Mouse (Mus musculus) CH12F3 (cell line): ENCODE measurements around the gene Hoxc6.

ENCODE experiments used
- in situ Hi-C: fragments of 300-500 bp; cut with MboI; formaldehyde crosslinking; loops from 2 replicates; pipeline ENCODE4 v1.14.3; 2020; ENCODE audit warnings: low sequenced_read_pairs

Gene Hoxc6

DNA sequence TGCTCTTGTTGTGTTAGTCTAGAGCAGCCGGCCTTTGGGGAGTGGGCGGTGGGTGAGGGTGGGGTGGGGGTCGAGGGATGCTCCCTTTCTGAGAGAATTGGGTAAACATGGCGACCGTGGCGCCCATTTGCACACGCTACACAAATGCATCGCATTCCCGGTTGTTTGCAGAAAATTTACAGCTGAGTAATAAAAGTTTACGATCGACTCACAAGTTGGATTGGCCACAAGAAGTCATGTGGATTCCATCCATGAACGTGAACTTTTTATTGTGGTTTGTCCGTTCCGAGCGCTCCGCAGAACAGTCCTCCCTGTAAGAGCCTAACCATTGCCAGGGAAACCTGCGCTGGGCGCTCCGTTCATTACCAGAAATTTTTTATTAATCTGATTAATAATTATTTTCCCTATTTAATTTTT, at the start of gene Hoxc6:
Gene Hoxc6, plus strand, starts transcription at position 319 of the 417 bp plus-strand sequence.
- in situ Hi-C loops, result loop anchor here (25.0 kb wide), 1 partner anchor 314 kb away; the partner anchor contains the start of gene Gpr84

DNA sequence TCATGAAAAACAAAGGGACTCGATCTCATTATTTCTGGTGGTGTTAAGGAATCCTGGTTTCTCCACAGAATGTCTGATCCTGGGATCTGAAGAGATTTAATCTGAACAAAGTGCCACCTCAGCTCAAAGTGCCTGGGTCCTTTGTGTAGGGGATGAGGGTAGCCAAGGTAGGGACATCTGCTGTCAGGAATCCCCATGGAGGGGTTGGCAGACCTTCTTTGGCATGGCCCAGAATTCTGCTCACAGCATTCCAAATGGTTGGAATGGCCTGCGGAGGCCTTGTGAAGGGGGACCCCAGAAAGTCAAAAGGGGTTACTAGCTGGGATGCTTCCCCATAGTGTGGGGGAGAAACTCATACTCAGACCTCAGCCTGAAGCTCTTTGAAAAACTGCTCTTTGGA, 49.2 kb upstream of the Hoxc6 start:
- in situ Hi-C loops, result no loop called here

DNA sequence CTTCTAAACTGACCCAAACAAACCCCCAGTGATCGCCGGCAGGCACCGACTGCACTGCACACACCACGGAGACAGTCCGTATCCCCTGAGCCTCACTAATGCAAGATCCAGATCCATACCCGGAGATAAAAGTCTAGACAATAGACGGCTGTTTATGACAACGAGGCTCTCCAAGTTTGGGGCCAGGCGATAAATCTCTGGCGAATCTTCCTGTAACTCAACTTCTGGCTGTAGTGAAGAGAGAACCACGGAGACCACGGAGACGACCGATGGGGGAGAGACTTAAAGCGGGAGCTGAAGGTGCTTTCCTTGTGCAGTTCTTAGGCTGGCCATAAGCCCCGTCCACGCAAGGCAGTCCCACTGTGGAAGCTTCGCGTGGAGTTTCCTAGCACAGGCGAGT, 48.4 kb upstream of the Hoxc6 start:
- in situ Hi-C loops, result no loop called here

DNA sequence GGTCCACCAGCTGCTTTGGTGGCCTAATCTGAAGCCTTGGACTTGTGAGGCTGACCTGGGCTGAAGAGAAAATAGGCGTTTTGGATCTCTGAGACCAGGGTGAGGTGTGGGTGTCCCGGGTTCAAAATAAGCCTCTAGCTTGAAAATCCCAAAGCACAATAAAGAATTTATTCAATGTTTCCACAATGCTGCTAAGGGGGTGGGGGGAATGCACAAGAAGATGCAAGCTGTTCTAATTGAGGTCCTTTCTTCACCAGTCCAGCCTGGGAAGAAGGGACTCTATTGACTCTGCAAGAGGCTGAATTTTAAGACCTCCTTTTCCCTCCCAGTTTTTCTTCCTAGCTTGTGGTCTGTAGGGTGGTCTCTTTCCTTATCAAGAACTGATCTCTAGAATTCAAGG, 47.2 kb upstream of the Hoxc6 start:
- in situ Hi-C loops, result no loop called here

DNA sequence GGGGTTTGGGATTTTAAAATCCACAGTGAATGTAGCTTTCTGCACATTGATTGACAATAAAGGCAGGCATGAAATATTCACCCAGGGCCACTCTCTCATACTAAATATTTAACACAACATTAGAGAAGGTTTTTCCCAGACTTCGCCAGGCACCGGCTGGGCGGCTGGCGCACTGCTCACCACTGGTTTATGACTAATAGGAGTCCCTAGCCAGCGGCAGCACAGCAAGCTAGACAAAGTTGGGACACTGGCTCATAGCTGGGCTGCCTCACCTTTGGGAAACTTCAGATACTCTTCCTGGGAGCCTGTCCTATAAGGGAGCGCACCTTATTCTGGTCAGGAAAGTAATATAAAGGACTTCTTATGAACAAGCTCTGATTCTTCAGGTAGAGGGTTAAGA, 44.5 kb upstream of the Hoxc6 start:
- in situ Hi-C loops, result no loop called here

DNA sequence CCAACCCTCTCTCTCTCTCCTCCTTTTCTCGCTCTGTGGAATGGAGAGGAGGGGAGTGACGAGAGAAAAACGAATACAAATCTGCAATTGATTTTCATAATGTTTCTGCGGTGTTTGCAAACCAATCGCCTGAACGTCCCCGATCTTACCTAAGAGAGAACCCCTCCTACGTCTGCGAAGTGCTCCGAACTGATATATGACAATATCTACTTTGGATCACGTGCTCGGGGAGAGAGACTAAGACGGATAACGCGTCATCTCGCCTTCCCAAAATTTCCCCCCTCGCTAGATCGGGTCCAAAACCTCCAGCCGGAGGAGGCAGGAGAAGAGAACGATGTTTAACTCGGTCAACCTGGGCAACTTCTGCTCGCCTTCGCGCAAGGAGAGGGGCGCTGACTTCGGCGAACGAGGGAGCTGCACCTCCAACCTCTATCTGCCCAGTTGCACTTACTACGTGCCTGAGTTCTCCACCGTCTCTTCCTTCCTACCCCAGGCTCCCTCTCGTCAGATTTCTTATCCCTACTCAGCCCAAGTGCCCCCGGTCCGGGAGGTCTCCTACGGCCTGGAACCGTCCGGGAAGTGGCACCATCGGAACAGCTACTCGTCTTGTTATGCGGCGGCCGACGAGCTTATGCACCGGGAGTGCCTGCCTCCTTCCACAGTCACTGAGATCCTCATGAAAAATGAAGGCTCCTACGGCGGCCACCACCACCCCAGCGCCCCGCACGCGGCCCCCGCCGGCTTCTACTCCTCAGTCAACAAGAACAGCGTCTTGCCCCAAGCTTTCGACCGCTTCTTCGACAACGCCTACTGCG, 43.7 kb upstream of the Hoxc6 start, which contains the start of gene Hoxc11:
Gene Hoxc11, plus strand, starts transcription at position 236 of the 815 bp plus-strand sequence.
- in situ Hi-C loops, result no loop called here

DNA sequence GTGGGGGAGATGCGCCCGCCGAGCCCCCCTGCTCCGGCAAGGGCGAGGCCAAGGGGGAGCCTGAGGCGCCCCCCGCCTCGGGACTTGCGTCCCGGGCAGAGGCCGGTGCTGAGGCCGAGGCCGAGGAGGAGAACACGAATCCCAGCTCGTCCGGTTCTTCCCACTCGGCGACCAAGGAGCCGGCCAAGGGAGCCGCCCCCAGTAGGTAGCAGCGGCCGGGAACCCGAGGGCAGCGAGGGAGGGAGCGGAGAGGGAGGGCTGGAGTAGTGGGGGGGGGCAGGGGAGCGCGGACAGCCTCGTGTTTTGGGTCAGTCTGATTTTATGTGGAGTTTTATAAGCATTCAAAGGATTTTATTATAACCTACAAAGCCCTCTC, 43.1 kb upstream of the Hoxc6 start:
- in situ Hi-C loops, result no loop called here

DNA sequence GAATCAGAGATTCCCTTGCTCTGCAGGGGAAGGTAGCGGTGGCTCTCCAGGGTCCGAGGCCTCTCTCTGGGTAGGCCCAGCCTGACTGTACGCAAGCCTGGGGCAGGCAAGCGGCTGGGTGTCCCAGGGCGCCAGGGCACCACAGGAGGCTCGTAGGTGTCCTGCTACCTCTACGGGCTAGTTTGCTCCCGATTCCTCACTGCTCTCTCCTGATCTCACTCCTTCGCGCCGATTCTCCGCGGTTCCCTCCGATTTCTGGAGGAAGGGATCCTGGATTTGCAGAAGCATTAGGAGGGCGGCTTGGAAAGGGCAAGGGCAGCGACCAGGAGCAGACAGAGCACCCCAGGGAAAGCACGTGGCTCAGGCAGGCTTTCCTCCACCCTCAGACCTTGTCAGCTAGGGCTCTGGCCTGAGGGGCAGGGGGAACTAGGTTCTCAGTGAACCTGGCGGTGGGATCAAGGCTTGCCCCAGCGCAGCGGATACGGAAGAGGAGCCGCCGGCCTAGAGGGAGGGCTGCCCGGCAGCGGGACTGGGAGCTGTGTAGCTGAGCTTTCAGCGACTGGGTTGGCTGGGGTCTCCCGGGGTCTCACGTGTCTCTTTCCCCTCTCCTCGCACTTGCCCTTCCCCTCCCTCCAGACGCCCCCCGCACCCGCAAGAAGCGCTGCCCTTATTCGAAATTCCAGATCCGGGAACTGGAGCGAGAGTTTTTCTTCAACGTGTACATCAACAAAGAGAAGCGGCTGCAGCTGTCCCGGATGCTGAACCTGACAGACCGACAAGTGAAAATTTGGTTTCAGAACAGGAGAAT, 42.0 kb upstream of the Hoxc6 start:
- in situ Hi-C loops, result no loop called here

DNA sequence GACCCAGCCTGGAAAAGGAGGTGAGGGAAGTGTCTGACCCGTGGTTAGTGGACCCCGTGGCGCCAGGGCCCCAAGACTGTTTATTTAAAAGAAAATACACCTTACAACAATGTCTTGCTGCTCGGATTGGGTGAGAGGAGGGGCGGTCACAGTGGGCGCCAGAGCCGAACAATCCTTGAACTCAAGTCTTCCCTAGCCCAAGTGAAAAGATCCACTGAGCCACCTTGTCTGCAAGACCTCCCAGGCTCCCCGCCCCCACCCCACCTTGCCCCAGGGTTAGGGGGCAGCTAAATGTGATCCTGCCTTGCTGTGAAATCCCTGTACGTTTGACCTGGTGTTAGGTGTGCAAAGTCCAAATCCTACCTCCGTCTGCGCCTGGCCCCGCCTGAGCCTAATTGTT, 41.2 kb upstream of the Hoxc6 start:
- in situ Hi-C loops, result no loop called here

DNA sequence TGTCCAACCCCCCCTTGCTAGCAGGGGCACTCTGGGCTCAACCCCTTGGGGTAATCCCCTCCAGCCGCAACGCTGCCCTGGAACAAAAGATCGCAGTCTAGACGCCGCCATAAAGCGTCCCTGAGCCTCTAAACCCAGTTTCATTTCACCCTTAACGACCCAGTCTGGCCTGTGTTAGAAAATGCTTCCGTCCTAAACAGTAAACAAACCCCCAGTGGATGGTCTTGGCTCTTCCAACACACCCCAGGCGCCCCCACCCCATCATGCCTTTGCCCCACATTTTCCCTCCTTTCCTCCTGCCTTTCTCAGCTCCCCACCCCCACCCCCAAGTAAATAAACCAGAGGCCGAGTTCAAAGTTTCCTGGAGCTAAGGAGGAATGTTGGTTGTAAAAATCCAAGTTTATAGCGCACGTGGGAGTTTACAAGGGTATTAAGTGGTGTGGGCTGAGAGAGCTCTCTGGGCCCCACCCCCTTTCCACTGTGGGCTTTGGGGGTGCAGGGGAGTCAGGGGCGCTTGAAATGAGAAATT, 38.3 kb upstream of the Hoxc6 start:
- in situ Hi-C loops, result no loop called here

DNA sequence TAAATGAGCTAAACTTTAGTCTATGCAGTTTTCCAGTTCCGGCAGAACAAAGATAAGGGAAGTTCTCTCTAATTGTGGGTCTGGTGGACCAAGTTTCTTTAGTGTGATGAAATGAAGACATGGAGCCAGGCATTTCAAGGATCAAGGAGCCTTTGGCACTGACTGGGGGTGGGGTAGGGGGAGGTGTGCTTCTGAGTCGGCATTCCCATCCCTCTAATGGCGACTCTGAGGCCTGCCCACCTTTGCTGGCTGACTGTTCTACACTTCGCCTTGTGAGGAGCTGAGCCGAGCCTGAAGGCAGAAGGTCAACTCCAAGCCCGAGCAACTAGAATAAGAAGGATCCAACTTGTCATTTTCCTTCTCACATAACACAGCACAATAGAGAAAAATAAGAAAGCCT, 36.3 kb upstream of the Hoxc6 start:
- in situ Hi-C loops, result no loop called here

DNA sequence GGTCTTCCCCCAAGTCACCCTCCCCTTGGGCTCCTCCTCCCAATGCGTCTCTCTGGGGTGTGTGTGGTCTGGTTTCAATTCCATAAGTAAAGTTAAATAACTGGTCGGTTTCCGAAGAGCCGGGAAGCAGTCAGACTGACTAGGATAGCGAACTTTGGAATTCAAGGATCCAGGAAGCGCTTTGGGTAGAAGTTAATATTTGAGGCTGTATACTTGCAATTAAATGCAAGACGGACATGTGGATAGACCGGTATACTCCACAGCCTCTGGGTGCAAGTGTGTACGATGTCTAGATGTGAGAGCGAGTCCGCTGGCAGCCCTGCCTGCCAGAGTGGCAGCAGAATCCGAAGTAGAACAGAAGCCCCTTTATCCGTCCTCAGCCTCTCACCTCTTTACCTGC, 35.6 kb upstream of the Hoxc6 start:
- in situ Hi-C loops, result no loop called here

DNA sequence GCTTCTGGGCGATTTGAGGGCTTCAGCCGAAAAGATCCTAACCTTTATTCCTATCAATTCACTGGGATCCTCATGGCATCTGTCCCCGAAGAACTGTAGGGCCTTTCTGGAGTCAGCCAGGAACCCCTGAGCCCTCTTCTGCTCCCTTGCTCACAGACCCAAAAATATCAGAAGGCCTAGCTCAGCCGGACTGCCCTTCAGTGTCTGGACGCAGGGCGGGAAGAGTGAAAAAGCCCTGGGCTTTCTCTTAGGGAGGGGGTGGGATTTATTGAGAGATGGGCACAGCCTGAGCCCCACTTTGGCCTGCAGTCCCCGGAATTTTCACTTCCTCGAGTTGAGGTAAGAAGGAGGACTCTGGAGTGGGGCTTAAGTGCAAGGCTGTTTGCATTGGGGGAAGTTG, 34.8 kb upstream of the Hoxc6 start:
- in situ Hi-C loops, result no loop called here

DNA sequence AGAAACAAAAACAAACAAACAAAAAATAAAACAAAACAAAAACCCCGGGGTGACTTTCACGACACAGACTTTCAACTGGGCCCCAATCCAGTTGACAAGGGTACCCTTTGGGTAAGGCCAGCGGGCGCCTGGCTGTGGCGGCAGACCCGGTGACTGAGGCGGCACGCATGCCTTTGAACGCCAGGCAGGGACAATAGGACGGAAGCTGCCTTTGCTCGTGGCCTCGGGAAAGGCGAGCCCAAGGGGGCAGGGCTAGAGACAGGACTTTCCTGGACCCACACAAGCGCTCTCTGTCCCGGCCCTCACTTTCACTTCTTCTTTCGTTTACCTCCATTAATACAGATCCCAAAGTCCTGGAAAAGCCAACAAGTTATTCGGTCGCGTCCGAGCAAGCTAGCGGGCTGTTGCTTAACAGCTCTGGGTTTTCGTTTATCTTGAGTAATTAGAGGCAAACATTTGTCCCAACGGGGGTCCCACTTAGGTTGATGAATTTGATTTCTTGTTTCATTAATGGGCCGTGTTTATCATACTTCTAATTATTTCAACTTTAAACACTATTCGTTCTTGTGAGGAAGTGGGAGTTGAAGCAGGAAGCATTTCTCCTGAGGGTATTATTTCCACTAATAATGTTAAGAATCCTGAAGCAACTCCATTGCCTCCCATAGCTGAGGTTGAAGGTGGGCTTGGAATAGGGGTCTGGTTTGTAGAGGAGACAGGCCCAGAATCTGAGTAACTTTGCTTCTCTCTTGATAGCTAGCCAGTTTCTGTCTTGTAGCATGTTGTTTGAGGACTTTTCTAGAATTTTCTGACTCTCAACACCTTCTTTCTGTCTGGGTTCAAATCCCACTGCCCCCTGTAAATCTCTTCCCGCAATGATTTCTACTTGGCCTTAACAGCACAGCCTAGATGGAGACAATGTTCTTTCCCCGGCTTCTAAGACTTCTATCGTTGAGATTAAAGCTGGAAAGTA, 34.1 kb upstream of the Hoxc6 start:
- in situ Hi-C loops, result no loop called here

DNA sequence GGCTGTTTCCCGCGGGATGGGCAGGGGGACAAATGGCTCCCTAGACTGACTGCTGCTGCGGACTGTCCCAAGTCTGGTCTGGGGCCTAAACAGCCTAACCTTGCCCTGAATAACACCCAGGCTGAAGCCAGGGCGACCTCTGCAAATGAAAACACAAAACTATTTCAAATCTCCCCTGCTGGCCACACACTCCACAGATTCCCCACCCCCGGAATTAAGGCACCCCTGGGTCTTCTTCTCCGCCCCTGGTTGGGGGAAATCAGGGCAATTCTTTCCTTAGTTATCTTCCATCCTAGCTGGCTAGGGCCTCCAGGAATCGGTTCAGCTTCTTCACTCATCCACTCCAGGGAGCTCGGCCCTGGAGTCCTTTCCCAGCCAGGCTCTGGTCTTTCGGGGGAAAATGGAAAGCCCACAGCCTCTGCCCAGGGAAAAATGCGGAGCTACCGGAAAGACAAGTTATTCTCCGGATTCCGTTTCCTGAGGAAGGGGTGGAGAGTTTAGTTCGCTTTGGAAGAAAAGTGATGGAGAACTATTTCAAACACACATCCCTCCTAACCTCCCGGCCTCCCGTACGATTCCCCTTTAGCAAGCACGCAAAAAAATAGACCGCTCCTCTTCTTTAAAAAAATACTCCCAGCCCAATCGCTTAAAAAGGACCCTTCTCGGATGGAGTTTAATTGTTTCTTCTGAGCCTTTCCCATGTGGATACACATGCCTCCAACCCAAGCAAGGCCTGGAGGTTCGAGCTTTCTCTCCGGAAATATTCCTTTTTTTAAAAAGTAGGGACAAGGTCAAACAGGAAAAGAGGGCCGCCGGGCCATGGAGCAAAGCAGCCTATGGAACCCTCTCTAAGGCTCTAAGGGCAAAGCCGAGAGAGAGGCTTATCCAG, 32.8 kb upstream of the Hoxc6 start:
- in situ Hi-C loops, result no loop called here

DNA sequence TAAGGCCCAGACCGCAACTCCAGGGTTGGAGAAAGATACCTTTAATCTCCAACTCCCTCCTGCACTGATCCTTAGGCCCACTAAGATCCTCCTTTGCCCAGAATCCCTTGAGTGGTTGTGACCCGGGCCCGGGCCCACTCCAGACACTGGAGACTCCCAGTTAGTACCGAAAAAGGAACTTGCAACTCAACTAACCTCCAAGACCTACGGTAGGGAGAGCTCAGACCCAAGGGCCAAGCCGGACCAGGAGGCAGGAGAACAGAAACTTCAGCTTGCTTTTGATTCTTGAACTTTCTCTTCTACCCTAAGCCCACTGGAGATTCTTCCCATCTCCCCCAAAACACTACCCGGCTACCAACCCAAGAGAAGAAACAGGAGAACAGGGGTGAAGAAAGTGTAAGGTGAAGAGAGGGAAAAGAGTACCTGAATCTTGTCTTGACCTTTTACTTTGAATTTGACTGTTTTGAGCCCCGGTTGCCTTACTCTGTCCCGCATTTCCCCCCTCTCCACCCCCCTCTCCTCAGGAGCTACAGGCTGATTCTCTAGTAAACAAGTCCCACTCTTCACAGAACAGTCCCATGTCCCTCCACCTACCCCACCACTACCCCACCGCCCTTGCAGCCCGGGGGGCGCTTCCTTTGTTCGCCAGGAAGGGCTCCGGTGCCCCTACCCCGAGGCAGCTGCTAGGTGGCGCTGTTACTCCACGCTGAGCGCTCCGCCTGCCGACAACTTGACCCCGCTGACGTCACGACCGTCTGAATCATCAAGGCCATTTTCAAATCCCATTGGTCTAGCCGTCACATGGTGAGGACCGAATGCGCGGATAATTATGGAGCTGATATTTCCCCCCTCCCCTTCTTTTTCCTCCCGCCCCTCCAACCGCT, 31.9 kb upstream of the Hoxc6 start:
- in situ Hi-C loops, result no loop called here

DNA sequence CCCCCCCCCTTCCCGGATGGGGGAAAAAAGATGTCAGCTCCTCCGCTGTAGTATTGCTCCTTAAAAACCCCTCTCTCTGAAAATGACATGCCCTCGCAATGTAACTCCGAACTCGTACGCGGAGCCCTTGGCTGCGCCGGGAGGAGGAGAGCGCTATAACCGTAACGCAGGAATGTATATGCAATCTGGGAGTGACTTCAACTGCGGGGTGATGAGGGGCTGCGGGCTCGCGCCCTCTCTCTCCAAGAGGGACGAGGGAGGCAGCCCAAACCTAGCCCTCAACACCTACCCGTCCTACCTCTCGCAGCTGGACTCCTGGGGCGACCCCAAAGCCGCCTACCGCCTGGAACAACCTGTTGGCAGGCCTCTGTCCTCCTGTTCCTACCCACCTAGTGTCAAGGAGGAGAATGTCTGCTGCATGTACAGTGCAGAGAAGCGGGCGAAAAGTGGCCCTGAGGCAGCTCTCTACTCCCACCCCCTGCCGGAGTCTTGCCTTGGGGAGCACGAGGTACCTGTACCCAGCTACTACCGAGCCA, 31.2 kb upstream of the Hoxc6 start, which contains the start of gene Hoxc10:
Gene Hoxc10, plus strand, starts transcription at position 21 of the 536 bp plus-strand sequence.
- in situ Hi-C loops, result no loop called here

DNA sequence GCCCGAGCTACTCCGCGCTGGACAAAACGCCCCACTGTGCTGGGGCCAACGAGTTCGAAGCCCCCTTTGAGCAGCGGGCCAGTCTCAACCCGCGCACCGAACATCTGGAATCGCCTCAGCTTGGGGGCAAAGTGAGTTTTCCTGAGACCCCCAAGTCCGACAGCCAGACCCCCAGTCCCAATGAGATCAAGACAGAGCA, 30.8 kb upstream of the Hoxc6 start, which contains the start of gene Hoxc5:
Gene Hoxc5, plus strand, starts transcription at position 132 of the 199 bp plus-strand sequence.
- in situ Hi-C loops, result no loop called here
